Mouse (Mus musculus): ENCODE measurements around the gene Dvl3.

The Dvl3 gene

DNA sequence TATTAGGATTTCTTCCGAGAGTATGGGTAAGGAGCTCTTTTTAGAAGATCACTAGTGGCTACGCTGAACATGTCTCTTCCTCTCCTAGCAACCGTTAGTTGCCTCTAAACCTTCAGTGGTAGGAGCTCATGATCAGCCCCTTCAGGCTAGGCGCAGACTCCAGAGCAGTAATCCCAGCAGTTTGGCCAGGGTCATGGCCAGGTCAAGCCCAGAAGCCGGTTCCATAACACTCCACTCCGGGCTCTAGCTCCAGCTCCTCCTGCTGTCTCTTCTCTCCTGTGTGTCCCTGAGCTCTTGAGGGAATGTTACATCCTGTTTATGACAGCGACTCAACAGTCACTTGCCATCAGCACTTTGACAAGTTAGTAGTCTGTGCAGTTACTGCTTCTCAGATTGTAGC is 40.6 kb downstream of the Dvl3 start:
- TF ChIP-seq GATA4 (IDR thresholded peaks at IDR 0.05; ENCODE audit: insufficient replicate concordance, low read length) = no peak

DNA sequence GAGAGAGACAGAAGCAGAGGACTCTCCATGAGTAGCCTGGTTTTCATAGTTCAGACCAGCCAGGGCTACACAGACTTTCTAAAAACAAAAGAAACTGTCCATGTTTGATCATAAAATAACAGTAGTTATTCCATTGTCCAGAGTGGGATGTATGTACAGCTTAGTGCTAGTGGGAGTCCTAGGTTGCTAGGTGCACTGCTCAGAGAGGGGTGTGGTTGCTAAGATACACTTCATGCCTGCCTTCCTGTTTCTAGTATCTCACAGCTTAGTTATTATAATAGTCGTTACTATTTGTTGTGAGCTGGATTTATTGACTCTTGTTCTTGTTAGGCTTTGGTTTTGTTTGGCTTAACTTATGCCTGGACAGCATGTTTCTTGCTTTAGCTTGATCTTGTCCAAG is 48.3 kb downstream of the Dvl3 start:
- TF ChIP-seq GATA4 (IDR thresholded peaks at IDR 0.05; ENCODE audit: insufficient replicate concordance, low read length) = no peak
